Mouse (Mus musculus): ENCODE data around the gene Eva1b. TPM values are rescaled to one million over a fixed set of nuclear protein-coding genes. Genes with fewer than 3 reads are reported as not detected.
A peak's percentile ranks its signal among the peaks of the same experiment; 100 is the strongest.

The Eva1b gene
- 51.6 TPM for polyA plus RNA-seq (2012; fragmentation: generic; extraction: Trizol)
- long read RNA-seq, experiment 1, transcript Eva1b-201 (3 exons, 1,689 nt), result minor isoform, 21 of 80 reads
- long read RNA-seq, experiment 1, transcript Eva1b-203 (3 exons, 1,364 nt), result major isoform, 44 of 80 reads
- long read RNA-seq, experiment 1, partial matches to known transcripts, result 6 of 80 reads
- long read RNA-seq, experiment 1, other reads (novel, unspliced or antisense), result 5 of 80 reads
- long read RNA-seq, experiment 2, partial matches to known transcripts, result 2 of 10 reads
- long read RNA-seq, experiment 2, other reads (novel, unspliced or antisense), result 0 of 10 reads

GRCm38 (mm10) chr4:126147533-126148160, at the start of gene Eva1b:
TSS of gene Eva1b (plus strand) at chr4:126147744.
- H3K36me3 ChIP-seq (ENCODE audit: control insufficient read depth, insufficient read depth), result no peaks in the 10 kb centered on the region
- H3K4me3 ChIP-seq (ENCODE audit: insufficient read depth, poor library complexity, severe bottlenecking), result peak within 1 kb of the TSS; percentile 40
- peaks cover 14% of the 10 kb centered on the region for H3K79me2 ChIP-seq (ENCODE audit: control insufficient read depth, insufficient read depth)
- H3ac ChIP-seq (ENCODE audit: control insufficient read depth, insufficient read length, low read depth), result peak within 1 kb of the TSS; percentile 20
- TF ChIP-seq CTCF (IDR thresholded peaks at IDR 0.05; ENCODE audit: control insufficient read depth, insufficient read depth, insufficient read length), result no peak
- no peak for TF ChIP-seq USF1 (IDR thresholded peaks at IDR 0.05; ENCODE audit: low read depth)
- no peak for TF ChIP-seq FOSL1 (IDR thresholded peaks at IDR 0.05; ENCODE audit: insufficient read depth, low read length, poor library complexity, severe bottlenecking)
- no peak for TF ChIP-seq MAX (IDR thresholded peaks at IDR 0.05)
- TF ChIP-seq CEBPB (IDR thresholded peaks at IDR 0.05; ENCODE audit: low read depth), result no peak
- no peak for TF ChIP-seq MYOD1 (IDR thresholded peaks at IDR 0.05; ENCODE audit: control insufficient read depth, insufficient read length, low read depth)
- TF ChIP-seq MYOG (IDR thresholded peaks at IDR 0.05; ENCODE audit: control insufficient read depth, extremely low read depth, insufficient read length), result no peak
- H3K79me3 ChIP-seq (ENCODE audit: low read depth), result peaks cover 3% of the 10 kb centered on the region
- H3K27me3 ChIP-seq (ENCODE audit: control insufficient read depth, insufficient read depth, insufficient read length), result no peaks in the 10 kb centered on the region

- H3K79me3 ChIP-seq (ENCODE audit: low read depth), result peaks cover 17% of the 10 kb centered on the region
- no peak for TF ChIP-seq USF1 (IDR thresholded peaks at IDR 0.05; ENCODE audit: low read depth)
- no peak for TF ChIP-seq CEBPB (IDR thresholded peaks at IDR 0.05; ENCODE audit: low read depth)
- no peak for TF ChIP-seq MYOG (IDR thresholded peaks at IDR 0.05; ENCODE audit: control insufficient read depth, extremely low read depth, insufficient read length)
- no peak for TF ChIP-seq MYOD1 (IDR thresholded peaks at IDR 0.05; ENCODE audit: control insufficient read depth, insufficient read length, low read depth)
- TF ChIP-seq CTCF (IDR thresholded peaks at IDR 0.05; ENCODE audit: control insufficient read depth, insufficient read depth, insufficient read length), result no peak
- no peak for TF ChIP-seq FOSL1 (IDR thresholded peaks at IDR 0.05; ENCODE audit: insufficient read depth, low read length, poor library complexity, severe bottlenecking)
These were observed 48.2 kb upstream of the Eva1b start for GRCm38 (mm10) chr4:126099365-126099764.

GRCm38 (mm10) chr4:126100764-126101163, 46.8 kb upstream of the Eva1b start:
- peaks cover 57% of the 10 kb centered on the region for H3K79me2 ChIP-seq (ENCODE audit: control insufficient read depth, insufficient read depth)
- TF ChIP-seq MYOD1 (IDR thresholded peaks at IDR 0.05; ENCODE audit: control insufficient read depth, insufficient read length, low read depth) (no peak), USF1 (IDR thresholded peaks at IDR 0.05; ENCODE audit: low read depth) (no peak), CEBPB (IDR thresholded peaks at IDR 0.05; ENCODE audit: low read depth) (no peak)
- H3K27me3 ChIP-seq (ENCODE audit: control insufficient read depth, insufficient read depth, insufficient read length), result no peaks in the 10 kb centered on the region
- H3K4me3 ChIP-seq (ENCODE audit: insufficient read depth, poor library complexity, severe bottlenecking), result no peak overlapping the region
- H3ac ChIP-seq (ENCODE audit: control insufficient read depth, insufficient read length, low read depth), result no peak overlapping the region
- H3K36me3 ChIP-seq (ENCODE audit: control insufficient read depth, insufficient read depth), result peaks cover 17% of the 10 kb centered on the region
- H3K79me3 ChIP-seq (ENCODE audit: low read depth), result peaks cover 29% of the 10 kb centered on the region

More at GRCm38 (mm10) chr4:126099365-126099764, 48.2 kb upstream of the Eva1b start:
- H3K4me3 ChIP-seq (ENCODE audit: insufficient read depth, poor library complexity, severe bottlenecking), result no peak overlapping the region
- H3K79me2 ChIP-seq (ENCODE audit: control insufficient read depth, insufficient read depth), result peaks cover 43% of the 10 kb centered on the region
- no peaks in the 10 kb centered on the region for H3K27me3 ChIP-seq (ENCODE audit: control insufficient read depth, insufficient read depth, insufficient read length)
- H3ac ChIP-seq (ENCODE audit: control insufficient read depth, insufficient read length, low read depth), result no peak overlapping the region
- peaks cover 17% of the 10 kb centered on the region for H3K36me3 ChIP-seq (ENCODE audit: control insufficient read depth, insufficient read depth)

- H3ac ChIP-seq (ENCODE audit: control insufficient read depth, insufficient read length, low read depth), result peak overlapping the region; percentile 71
- no peak overlapping the region for H3K4me3 ChIP-seq (ENCODE audit: insufficient read depth, poor library complexity, severe bottlenecking)
- peaks cover 66% of the 10 kb centered on the region for H3K79me2 ChIP-seq (ENCODE audit: control insufficient read depth, insufficient read depth)
- peaks cover 17% of the 10 kb centered on the region for H3K36me3 ChIP-seq (ENCODE audit: control insufficient read depth, insufficient read depth)
- peaks cover 40% of the 10 kb centered on the region for H3K79me3 ChIP-seq (ENCODE audit: low read depth)
- H3K27me3 ChIP-seq (ENCODE audit: control insufficient read depth, insufficient read depth, insufficient read length), result no peaks in the 10 kb centered on the region
- TF ChIP-seq MYOG (IDR thresholded peaks at IDR 0.05; ENCODE audit: control insufficient read depth, extremely low read depth, insufficient read length) (no peak), MAX (IDR thresholded peaks at IDR 0.05) (peak; percentile 55), MYOD1 (IDR thresholded peaks at IDR 0.05; ENCODE audit: control insufficient read depth, insufficient read length, low read depth) (no peak), USF1 (IDR thresholded peaks at IDR 0.05; ENCODE audit: low read depth) (peak; percentile 98), FOSL1 (IDR thresholded peaks at IDR 0.05; ENCODE audit: insufficient read depth, low read length, poor library complexity, severe bottlenecking) (no peak)
These were observed 45.3 kb upstream of the Eva1b start for GRCm38 (mm10) chr4:126102061-126102841.

- TF ChIP-seq MAX (IDR thresholded peaks at IDR 0.05), result peak; percentile 34
- no peak for TF ChIP-seq USF1 (IDR thresholded peaks at IDR 0.05; ENCODE audit: low read depth)
- TF ChIP-seq MYOG (IDR thresholded peaks at IDR 0.05; ENCODE audit: control insufficient read depth, extremely low read depth, insufficient read length), result no peak
- peak; percentile 6 for TF ChIP-seq MYOD1 (IDR thresholded peaks at IDR 0.05; ENCODE audit: control insufficient read depth, insufficient read length, low read depth)
- peak; percentile 88 for TF ChIP-seq FOSL1 (IDR thresholded peaks at IDR 0.05; ENCODE audit: insufficient read depth, low read length, poor library complexity, severe bottlenecking)
- TF ChIP-seq CTCF (IDR thresholded peaks at IDR 0.05; ENCODE audit: control insufficient read depth, insufficient read depth, insufficient read length), result no peak
- TF ChIP-seq CEBPB (IDR thresholded peaks at IDR 0.05; ENCODE audit: low read depth), result peak; percentile 98
- peaks cover 44% of the 10 kb centered on the region for H3K79me3 ChIP-seq (ENCODE audit: low read depth)
- no peaks in the 10 kb centered on the region for H3K27me3 ChIP-seq (ENCODE audit: control insufficient read depth, insufficient read depth, insufficient read length)
- peaks cover 11% of the 10 kb centered on the region for H3K36me3 ChIP-seq (ENCODE audit: control insufficient read depth, insufficient read depth)
- peak overlapping the region; percentile 71 for H3ac ChIP-seq (ENCODE audit: control insufficient read depth, insufficient read length, low read depth)
- peak overlapping the region; percentile 31 for H3K4me3 ChIP-seq (ENCODE audit: insufficient read depth, poor library complexity, severe bottlenecking)
- peaks cover 66% of the 10 kb centered on the region for H3K79me2 ChIP-seq (ENCODE audit: control insufficient read depth, insufficient read depth)
These were observed 44.4 kb upstream of the Eva1b start for GRCm38 (mm10) chr4:126103057-126103581.
